ENCODE assay signal across 8 mouse cellular contexts in genomic region chr3:115714049-115714435, GRCm38 (mm10). TPM values are rescaled to one million over a fixed set of nuclear protein-coding genes. Genes with fewer than 3 reads are reported as not detected.
A peak's percentile ranks its signal among the peaks of the same experiment; 100 is the strongest.
DNase-seq lines count a peak whose midpoint lies in the region; ATAC-seq lines count a peak whose summit lies in the region.

No protein-coding gene starts in this region.

- H3K27me3 ChIP-seq in megakaryocyte, embryonic 14.5 days (replicated peaks) = no peaks in the 10 kb centered on the region
- no peaks in the 10 kb centered on the region for H3K27me3 ChIP-seq in embryonic facial prominence, embryonic 12.5 days
- H3K27me3 ChIP-seq in hindbrain, embryonic 11.5 days (ENCODE audit: control insufficient read depth, insufficient read depth, low read length) = 0 out of 2 replicates have a peak, but pooled peaks cover 2% of the 10 kb centered on the region

- no peak for ATAC-seq in megakaryocyte, adult 5-6 weeks (ENCODE audit: poor library complexity, severe bottlenecking)
- ATAC-seq in embryonic facial prominence, embryonic 12.5 days (ENCODE audit: insufficient number of reproducible peaks, insufficient read depth, low FRiP score, low TSS enrichment) = no peak
- no peak for ATAC-seq in hindbrain, embryonic 11.5 days (ENCODE audit: low FRiP score)
- ATAC-seq in megakaryocyte-erythroid progenitor cell, adult 5-6 weeks (replicated peaks; ENCODE audit: low FRiP score, low TSS enrichment, poor library complexity, severe bottlenecking) = peak; percentile 8; the same call in 1 of the 2 replicates

- no peak overlapping the region for H3K27ac ChIP-seq in embryonic facial prominence, embryonic 12.5 days
- no peak overlapping the region for H3K27ac ChIP-seq in hindbrain, embryonic 11.5 days (ENCODE audit: low read depth, low read length)

- H3K4me2 ChIP-seq in embryonic facial prominence, embryonic 12.5 days (replicated peaks) = peak overlapping the region; percentile 81
- peak overlapping the region; percentile 82 for H3K4me2 ChIP-seq in hindbrain, embryonic 11.5 days (replicated peaks; ENCODE audit: low read depth, low read length)

- H3K9ac ChIP-seq in embryonic facial prominence, embryonic 12.5 days = 0 out of 2 replicates have a peak overlapping the region, but pooled peaks have one; percentile 36
- peak overlapping the region; percentile 68; the same call in 1 of the 2 replicates for H3K9ac ChIP-seq in hindbrain, embryonic 11.5 days (ENCODE audit: low read depth, low read length)

- H3K4me3 ChIP-seq in megakaryocyte, embryonic 14.5 days (replicated peaks) = peak overlapping the region; percentile 98
- peak overlapping the region; percentile 55 for H3K4me3 ChIP-seq in embryonic facial prominence, embryonic 12.5 days
- H3K4me3 ChIP-seq in hindbrain, embryonic 11.5 days (ENCODE audit: low read depth, low read length) = peak overlapping the region; percentile 48

- no peaks in the 10 kb centered on the region for H3K9me3 ChIP-seq in megakaryocyte, embryonic 14.5 days
- no peaks in the 10 kb centered on the region for H3K9me3 ChIP-seq in embryonic facial prominence, embryonic 12.5 days
- no peaks in the 10 kb centered on the region for H3K9me3 ChIP-seq in hindbrain, embryonic 11.5 days (ENCODE audit: control insufficient read depth, low read length)

- H3K36me3 ChIP-seq in megakaryocyte, embryonic 14.5 days (replicated peaks; ENCODE audit: low read length) = peaks cover 33% of the 10 kb centered on the region
- H3K36me3 ChIP-seq in embryonic facial prominence, embryonic 12.5 days = no peaks in the 10 kb centered on the region
- no peaks in the 10 kb centered on the region for H3K36me3 ChIP-seq in hindbrain, embryonic 11.5 days (ENCODE audit: control insufficient read depth, insufficient read depth, low read length)

- 7% methylated on average over 5 of the region's 5 CpGs for WGBS in embryonic facial prominence, embryonic 12.5 days
- WGBS in hindbrain, embryonic 11.5 days = 8% methylated on average over 5 of the region's 5 CpGs

- peaks cover 59% of the 10 kb centered on the region for H3K4me1 ChIP-seq in megakaryocyte, embryonic 14.5 days
- peaks cover 10% of the 10 kb centered on the region; the same call in 1 of the 2 replicates for H3K4me1 ChIP-seq in embryonic facial prominence, embryonic 12.5 days
- H3K4me1 ChIP-seq in hindbrain, embryonic 11.5 days (replicated peaks; ENCODE audit: control insufficient read depth, insufficient read depth, low read length) = 0 out of 2 replicates have a peak, but pooled peaks cover 2% of the 10 kb centered on the region

- DNase-seq in hindbrain, embryonic 11.5 days (ENCODE audit: low spot score) = peak; percentile 46
- DNase-seq in c-Kit-positive CD71-positive TER-119-positive erythroid progenitor cells, embryonic 14.5 days (ENCODE audit: low spot score) = no peak
- no peak for DNase-seq in right cerebral cortex, adult 18-20 months
- no peak for DNase-seq in urinary bladder, postnatal 10 days (ENCODE audit: low spot score)

RNA-seq across cellular contexts. Expression of gene S1pr1, which starts 0.8 kb away (rescaled TPM):
- polyA plus RNA-seq in megakaryocyte, embryonic 14.5 days (2012; ENCODE audit: insufficient read depth, low replicate concordance) = 2.3 TPM in 1 of 2 replicates, not detected in the other
- total RNA-seq in megakaryocyte, adult 5-6 weeks (2015) = 2.4 and 5.8 TPM in 2 replicates
- total RNA-seq in megakaryocyte, adult 5-6 weeks (2017) = 3.3 and 3.6 TPM in 2 replicates
- polyA plus RNA-seq in embryonic facial prominence, embryonic 12.5 days (2016; fragmentation: Nextera tagmentation; extraction: Ambion mirVana) = 17.8 and 19.8 TPM in 2 replicates
- 13.8 and 14.1 TPM in 2 replicates for polyA plus RNA-seq in hindbrain, embryonic 11.5 days (2014; fragmentation: Nextera tagmentation; extraction: Ambion mirVana)
- total RNA-seq in megakaryocyte-erythroid progenitor cell, adult 5-6 weeks (2014; fragmentation: Nextera tagmentation) = 9.0 and 13.1 TPM in 2 replicates
- total RNA-seq in megakaryocyte-erythroid progenitor cell, adult 5-6 weeks (2017) = 6.4 and 7.1 TPM in 2 replicates

Comparison
In these comparisons a context has a peak if more than half of its experiments do, and no peak if none do; other contexts are left out.
1. H3K4me3 ChIP-seq: peak in every context shown above with its lines; median percentile 98 in megakaryocyte, embryonic 14.5 days; 55 in embryonic facial prominence, embryonic 12.5 days; 48 in hindbrain, embryonic 11.5 days.